Mouse (Mus musculus) thymus, postnatal 0 days (tissue): ENCODE measurements around the gene Taf3. TPM values are rescaled to one million over a fixed set of nuclear protein-coding genes. Genes with fewer than 3 reads are reported as not detected.

Experiments
- DNase-seq: peaks from one replicate; pipeline ENCODE4 v3.0.0-alpha.2; 2015; ENCODE audit warnings: low spot score
- polyA plus RNA-seq: library from polyadenylated mRNA; unstranded; fragments of >200 nt; fragmentation: Nextera tagmentation; extraction: Ambion mirVana; gene quantifications from 2 replicates; pipeline ENCODE4 v1.2.1, GENCODE M21; 2015

The Taf3 gene
- polyA plus RNA-seq = 14.0 and 16.0 TPM in 2 replicates

GRCm38 (mm10) chr2:10048461-10048860 lies at the start of gene Taf3:
Taf3 (minus strand) TSS chr2:10048596.
- DNase-seq = peak; percentile 95

DNA sequence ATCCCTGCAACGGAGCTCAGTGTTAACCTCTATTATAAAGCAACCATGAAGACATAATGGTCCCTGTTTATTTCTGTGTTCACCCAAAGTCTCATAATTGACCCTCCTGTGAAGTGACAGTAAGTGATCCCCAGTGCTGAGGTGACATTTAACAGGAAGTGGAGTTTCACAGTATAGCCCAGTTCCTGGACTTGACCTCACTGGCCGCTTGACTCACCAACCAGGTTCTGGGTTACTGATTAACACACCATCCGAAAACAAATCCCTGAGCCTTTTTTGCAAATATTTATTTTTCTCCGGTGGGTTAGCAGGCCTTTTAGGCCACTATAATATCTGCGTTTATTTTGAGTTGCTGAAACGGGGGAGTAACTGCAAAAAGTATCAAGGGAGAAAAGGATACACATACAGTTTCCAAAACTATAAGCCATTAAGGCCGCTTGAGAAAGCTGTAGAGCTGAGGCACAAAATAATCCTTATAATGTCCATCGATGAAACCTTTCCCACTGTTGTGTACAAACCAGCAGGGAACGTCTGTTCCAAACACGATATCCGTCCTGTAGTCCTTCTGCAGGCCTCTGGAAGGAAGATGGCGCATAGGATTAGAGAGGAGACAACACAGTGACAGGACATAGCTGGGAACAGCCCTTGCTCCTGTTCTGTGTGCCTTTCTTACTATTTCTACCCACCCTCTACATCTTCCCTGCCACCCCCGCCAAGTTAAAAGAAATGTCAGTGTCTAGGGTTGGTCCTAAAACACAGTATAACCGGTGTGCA lies 46.1 kb upstream of the Taf3 start:
- no peak for DNase-seq

GRCm38 (mm10) chr2:10087256-10087850 lies 39.0 kb upstream of the Taf3 start:
- DNase-seq = no peak

DNA sequence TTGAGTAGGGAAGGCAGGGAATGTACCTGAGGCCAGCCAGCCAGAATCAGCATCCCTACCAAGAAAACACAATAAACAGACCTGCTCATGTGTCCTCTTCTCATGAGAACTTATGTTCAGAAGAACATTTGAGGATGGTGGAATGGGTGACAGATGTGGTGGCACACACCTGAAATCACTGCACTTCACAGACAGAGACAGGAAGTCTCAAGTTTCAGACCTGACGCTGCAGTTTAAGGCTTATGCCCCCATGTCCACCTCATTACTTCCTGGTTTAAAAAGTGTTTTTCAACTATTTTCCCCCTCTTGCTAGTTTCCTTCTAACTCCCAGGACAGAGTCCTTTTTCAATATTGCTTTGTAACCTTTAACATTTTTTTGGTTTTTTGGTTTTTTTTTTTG lies 34.3 kb upstream of the Taf3 start:
- DNase-seq = peak; percentile 8

DNA sequence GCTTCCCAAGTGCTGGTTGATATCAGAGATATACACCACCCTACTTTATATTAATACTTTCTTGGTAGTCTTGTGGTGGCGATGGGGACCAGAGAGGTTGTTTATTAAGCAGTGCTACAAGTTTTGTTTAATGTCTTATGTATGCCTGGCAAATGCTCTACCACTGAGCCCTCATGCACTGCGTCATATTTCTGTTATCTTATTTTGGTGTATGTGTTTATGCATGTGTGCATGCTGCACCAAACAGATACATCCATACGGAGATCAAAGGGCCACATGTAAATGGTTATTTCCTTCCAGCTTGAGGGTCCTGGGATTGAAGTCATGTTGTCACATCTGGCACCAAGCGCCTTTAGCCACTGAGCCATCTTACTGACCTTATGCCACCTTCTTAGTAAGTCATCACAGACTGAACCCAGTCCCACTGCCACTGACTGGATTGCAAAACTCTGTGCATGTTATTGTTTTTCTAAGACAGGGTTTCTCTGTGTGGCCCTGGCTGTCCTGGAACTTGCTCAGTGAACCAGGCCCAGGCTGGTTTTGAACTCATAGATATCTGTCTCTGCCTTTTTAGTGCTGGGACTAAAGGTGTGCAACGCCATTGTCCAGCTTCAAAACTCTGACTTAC lies 33.2 kb upstream of the Taf3 start:
- no peak for DNase-seq

GRCm38 (mm10) chr2:10080310-10081010 lies 32.1 kb upstream of the Taf3 start, which contains the start of the genes Atp5c1 and Kin:
Atp5c1 (minus strand) TSS chr2:10080510.
Kin (plus strand) TSS chr2:10080593.
- peak; percentile 98 for DNase-seq

DNA sequence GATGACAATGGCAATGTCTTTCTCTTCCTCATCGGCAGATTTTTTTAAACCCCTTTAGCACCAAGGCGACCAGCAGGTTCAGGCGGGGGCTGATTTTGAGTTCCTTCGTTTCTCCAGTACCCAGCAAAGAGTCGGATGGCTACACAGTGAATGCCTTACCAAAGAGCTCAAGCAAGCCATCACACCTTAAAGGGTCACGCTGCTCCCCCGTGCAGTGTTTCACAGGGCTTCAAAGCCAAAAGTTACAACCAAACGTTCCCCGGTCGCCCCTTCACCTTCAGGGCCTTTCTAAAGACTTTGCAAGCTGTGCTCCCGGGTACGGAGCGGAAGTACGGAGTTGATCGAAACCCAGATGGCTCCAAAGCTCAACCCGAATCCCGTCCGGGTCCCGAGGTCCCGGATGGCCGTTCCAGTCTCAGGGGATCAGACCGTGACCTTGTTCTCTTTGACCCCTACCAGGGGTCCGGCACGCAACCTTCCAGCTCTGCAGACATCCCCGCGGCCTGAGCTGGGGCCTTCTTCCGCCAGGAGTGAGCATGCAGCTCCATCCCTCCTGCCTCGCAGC lies 31.4 kb upstream of the Taf3 start:
- peak; percentile 61 for DNase-seq

- no peak for DNase-seq
Measured at GRCm38 (mm10) chr2:10076675-10077074, 28.3 kb upstream of the Taf3 start.

DNA sequence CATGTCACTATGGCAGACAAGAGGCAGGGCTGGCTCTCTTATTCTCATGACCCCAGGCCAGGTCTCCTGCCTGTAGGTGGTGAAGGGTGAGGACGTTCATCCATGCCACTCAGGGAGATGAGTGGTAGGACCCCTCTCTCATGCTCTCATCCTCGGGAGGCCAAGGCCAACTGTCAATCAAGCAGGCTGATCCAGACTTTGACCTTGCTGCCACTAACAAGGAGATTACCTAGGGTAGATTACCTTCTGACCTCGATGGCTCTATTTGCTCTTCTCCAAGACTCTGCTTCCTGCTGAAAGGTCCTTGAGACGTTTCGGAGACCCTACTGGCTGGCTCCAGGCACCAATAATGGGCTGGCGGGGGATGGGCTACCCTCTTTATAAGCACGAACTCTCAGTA lies 26.1 kb upstream of the Taf3 start:
- no peak for DNase-seq

DNA sequence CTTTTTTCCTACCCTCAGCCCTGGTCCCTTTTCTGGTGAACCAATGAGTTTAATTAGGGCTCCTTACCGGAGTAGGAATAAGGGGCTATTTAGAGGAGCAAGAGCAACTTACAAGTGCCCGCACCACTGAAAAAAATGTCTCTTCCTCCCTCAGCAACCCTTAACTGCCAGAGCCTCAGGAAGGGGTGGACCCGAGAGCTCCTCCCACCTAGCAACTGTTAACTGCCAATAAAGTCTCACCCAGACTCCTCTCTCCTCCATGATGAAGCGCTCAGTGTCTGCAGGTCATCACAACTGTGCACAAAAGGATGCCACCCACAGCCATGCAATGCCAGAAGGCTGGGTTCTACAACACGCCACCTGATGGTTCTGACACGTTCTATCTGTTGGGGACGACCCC lies 23.4 kb upstream of the Taf3 start:
- DNase-seq = no peak

DNA sequence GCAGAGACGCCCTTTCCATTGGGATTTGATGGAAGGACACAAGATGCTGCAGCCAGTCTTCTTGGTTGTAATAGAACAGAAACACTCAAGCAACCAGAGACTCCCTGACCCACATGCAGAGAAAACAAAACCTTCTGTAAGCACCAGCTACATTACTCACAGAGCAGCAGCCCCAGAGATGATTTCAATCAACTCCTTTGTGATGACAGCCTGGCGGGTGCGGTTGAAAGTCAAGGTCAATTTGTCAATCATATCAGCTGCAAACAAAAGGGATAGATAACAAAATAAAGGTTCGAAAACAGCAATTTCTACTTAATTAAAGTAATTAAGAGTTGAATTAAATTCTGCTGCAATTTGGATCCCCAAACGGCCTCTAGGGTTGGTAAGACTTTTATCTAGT lies 10.4 kb upstream of the Taf3 start:
- DNase-seq = no peak

DNA sequence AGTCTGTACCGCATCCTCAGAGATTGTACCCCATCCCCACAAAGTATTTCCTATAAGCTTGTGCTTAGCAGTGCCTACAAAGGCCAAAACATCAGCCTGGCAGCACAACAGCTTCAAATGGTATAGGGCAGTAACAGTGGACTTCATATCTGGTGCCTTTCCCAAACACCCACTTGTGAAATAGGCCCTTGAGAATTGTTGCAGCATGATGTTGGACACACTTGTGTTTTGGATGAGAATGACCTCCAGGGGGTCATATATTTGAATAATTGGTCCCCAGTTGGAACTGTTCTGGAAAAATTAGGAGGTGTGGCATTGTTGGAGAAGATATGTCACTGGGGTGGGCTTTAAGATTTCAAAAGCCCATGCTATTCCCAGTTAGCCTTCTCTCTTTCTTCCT lies 3.6 kb upstream of the Taf3 start:
- DNase-seq = no peak

- DNase-seq = no peak
Measured at GRCm38 (mm10) chr2:10050878-10051277, 2.5 kb upstream of the Taf3 start.

DNA sequence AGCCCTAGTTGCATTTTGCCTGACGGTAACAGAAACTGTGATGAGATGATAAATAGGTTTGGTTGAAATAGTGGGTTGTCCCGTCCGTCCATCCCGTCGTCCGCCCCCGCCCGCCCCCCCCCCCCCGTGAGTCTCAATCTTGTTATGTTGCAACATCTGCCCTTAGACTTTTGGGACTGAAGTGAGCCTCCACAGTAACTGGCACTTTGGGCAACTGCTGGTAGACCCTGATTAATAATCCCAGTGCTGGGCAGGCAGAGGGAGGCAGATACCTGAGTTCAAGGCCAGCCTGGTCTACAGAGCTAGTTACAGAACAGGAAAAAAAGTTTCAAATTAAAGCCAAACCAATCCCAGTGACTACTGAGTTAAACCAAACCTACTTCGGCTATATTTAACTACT lies 1.1 kb upstream of the Taf3 start:
- DNase-seq = no peak

DNA sequence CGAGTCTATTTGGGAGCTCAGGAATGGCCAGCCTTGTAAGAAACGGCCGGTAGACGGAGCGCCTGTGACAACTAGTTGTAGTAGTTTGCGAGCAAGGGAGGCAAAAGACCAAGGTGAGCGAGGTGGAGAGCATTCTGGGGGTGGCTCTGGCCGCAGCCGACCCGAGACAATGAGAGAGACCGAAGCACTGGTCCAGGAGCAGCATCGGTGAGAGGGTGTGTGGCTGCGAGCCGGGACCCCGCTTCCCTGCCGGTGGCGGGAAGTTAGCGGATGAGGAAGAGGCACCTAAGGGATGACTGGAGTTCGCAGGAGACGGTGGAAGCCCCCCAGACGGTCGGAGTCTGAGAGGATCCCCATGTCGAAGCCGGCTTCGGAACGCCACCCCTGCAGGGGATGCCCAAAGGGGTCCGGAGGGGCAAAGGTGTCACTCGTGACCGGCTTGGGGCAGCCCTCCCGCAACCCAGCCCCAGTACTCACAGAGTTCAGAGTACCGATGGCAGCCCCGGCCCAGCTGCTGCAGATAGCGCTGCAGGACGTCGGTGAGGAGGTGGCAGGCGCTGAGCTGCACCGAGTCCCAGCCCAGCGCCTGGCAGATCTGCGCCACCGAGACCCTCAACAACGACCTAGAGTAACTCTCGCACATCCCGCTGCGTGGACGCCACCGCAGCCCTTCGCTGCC lies 499 bp downstream of the Taf3 start:
- peak; percentile 22 for DNase-seq

DNA sequence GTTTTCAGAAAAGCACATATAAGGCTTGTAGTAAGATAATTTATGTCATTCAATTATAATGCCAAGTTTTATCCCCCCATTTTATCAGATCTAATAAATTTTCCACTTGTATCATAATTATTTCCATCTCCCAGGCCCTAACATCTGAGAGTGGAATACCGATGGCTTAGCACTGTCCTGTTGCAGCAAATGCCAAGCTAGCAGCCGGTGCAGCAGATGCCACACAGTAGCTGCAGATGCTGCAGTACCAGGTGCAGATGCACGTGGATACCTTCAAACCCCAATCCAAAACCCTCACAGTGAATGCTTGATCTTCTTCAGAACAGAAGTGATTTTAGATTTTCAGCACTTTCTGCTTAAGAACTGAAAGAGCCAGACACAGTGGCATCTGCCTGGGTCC lies 13.4 kb downstream of the Taf3 start:
- no peak for DNase-seq

DNA sequence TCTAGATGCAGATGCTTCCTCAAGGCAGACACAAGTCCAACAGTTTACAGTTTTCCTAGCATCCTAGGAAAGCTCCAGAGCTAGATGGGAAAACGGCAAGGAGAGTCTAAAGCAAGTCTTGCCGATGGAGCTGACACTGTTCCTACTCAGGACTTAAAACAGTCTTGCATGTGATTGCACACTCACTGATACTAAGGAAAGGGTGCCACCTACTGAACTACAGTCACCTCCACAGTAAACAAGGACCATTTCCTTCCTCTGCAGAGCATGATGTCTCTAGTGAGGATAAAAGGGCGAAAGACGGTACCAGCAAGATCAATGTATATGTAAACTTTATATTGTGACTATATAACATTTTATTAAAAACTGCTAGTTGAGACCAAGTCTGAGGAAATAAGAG lies 14.7 kb downstream of the Taf3 start:
- peak; percentile 41 for DNase-seq

DNA sequence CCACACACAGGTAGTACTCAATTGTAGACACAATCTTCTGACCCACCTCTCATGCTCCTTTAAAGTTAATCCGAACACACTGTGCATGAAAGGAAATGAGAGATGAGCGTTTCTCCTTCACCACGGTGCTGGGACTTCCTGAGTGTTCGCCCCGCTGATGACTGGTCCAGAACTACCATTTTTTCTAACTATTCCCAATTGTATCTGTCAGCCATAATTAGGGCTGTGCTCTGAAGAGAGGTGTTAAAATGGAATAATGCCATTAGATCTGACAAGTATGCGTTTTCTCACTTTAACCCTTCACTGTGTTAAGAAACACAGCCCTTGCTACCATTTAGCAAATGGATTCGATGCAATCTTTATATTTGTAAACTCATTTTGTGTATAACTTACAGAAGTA lies 18.6 kb downstream of the Taf3 start:
- DNase-seq = no peak

GRCm38 (mm10) chr2:10024264-10024663 lies 24.1 kb downstream of the Taf3 start:
- DNase-seq = no peak

- no peak for DNase-seq
Measured at GRCm38 (mm10) chr2:10021296-10021695, 27.1 kb downstream of the Taf3 start.
